Mouse (Mus musculus) MEL (cell line): ENCODE results near the gene Fahd1.
A peak's percentile ranks its signal among the peaks of the same experiment; 100 is the strongest.

ENCODE experiments used
- CTCF ChIP-seq, 3 experiments: IDR thresholded peaks in 2 of 3; conservative IDR thresholded peaks in 1 of 3; 2 replicates each; pipeline ENCODE4 v1.5.1; 2011 to 2012; ENCODE audit warnings: low read length in 3 of 3, low read depth in 2 of 3, mild to moderate bottlenecking in 2 of 3, improper control_type of control experiment in 1 of 3, inconsistent platforms in 1 of 3, mixed read lengths in 1 of 3, moderate library complexity in 1 of 3; ENCODE audit not compliant: control insufficient read depth in 1 of 3, insufficient read depth in 1 of 3, poor library complexity in 1 of 3, severe bottlenecking in 1 of 3
- EP300 ChIP-seq, 2 experiments: IDR thresholded peaks; 2 replicates each; pipeline ENCODE4 v1.6.1; 2011; ENCODE audit warnings: improper control_type of control experiment in 2 of 2, low read length in 2 of 2, low read depth in 1 of 2, mild to moderate bottlenecking in 1 of 2
- JUND ChIP-seq: IDR thresholded peaks from 2 replicates; pipeline ENCODE4 v1.6.1; 2011; ENCODE audit warnings: low read depth, mild to moderate bottlenecking, improper control_type of control experiment, low read length
- POLR2A ChIP-seq, 2 experiments: IDR thresholded peaks; 2 replicates each; pipeline ENCODE4 v1.6.1; 2011 to 2012; ENCODE audit warnings: low read length in 2 of 2, mild to moderate bottlenecking in 2 of 2, control low read depth in 1 of 2, improper control_type of control experiment in 1 of 2, low read depth in 1 of 2, moderate library complexity in 1 of 2; ENCODE audit not compliant: control insufficient read depth in 1 of 2, insufficient read depth in 1 of 2, poor library complexity in 1 of 2
- POLR2AphosphoS2 ChIP-seq: IDR thresholded peaks from 2 replicates; pipeline ENCODE4 v1.6.1; 2011; ENCODE audit warnings: low read length, improper control_type of control experiment
- TCF12 ChIP-seq: IDR thresholded peaks from 2 replicates; pipeline ENCODE4 v1.6.1; 2014; ENCODE audit warnings: low read depth, mild to moderate bottlenecking, inconsistent platforms, low read length, improper control_type of control experiment, moderate library complexity
- USF1 ChIP-seq: IDR thresholded peaks from 2 replicates; pipeline ENCODE4 v1.6.1; 2014; ENCODE audit warnings: low read depth, mild to moderate bottlenecking, inconsistent platforms, low read length, improper control_type of control experiment, moderate library complexity

DNA sequence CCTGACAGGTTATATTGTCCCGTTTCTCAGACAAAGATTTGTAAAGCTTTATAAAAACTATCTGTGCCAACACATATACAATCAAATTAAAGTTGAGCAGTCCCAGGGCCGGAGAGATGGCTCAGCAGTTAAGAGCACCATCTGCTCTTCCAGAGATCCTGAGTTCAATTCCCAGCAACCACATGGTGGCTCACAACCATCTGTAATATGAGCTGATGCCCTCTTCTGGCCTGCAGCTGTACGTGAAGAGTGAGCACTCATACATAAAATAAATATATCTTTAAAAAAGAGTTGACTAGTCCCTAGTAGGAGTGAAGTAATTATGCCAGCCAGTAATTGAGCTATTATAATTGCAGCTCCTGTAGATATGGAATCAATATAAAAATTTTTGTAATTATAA lies 49.6 kb downstream of the Fahd1 start:
- no peak for TF ChIP-seq USF1
- TF ChIP-seq CTCF (IDR thresholded peaks at IDR 0.05 in 2 of 3, conservative IDR thresholded peaks at IDR 0.05 in 1 of 3; ENCODE audit: control insufficient read depth in 1 of 3, insufficient read depth in 1 of 3, low read depth in 2 of 3, low read length in 3 of 3, poor library complexity in 1 of 3, severe bottlenecking in 1 of 3), result peak in 2 of 3 experiments; percentile 7 to 51; a peak in 2 of 6 replicates
- TF ChIP-seq POLR2A (IDR thresholded peaks at IDR 0.05; ENCODE audit: control insufficient read depth in 1 of 2, insufficient read depth in 1 of 2, low read depth in 1 of 2, low read length in 2 of 2, poor library complexity in 1 of 2), result no peak
- no peak for TF ChIP-seq TCF12
- TF ChIP-seq JUND, result no peak
- no peak for TF ChIP-seq POLR2AphosphoS2
- TF ChIP-seq EP300 (IDR thresholded peaks at IDR 0.05; ENCODE audit: low read depth in 1 of 2, low read length in 2 of 2), result no peak
